Comparison of ENCODE assay signal across 8 mouse cellular contexts in the genomic region with DNA sequence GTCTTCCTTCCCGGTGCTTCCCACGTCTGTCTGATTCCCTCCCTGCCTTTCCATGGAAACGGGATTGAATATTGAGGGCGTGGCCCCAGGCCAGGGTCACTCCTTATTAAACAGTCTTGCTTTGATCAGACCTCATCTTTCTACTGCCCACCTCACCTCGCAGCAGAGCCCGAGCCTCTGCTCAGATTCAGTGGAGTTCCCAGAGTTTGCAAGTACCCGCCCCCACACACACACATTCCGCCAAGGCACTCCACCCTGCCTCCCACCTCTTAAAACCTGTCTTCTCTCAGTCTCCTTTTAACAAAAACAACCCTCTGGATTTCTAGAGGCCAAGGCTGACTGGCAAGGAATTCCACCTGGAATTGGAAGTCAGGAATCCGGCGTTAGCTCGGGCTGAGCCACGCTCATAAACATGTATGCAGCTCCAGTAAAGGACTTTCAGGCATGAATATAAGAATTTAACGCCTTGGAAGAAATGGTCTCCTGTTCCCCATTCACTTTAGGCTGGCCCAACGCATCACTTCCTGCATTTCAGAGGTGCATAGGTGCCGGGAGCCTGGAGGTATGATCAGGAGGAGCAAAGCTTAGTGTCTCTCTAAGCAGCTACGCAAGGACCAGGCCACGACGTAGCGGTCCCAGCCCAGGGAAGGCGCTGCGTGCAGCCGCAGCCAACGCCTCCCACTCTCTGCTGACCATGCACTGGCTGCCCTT. TPM values are rescaled to one million over a fixed set of nuclear protein-coding genes. Genes with fewer than 3 reads are reported as not detected.
DNase-seq lines count a peak whose midpoint lies in the region; ATAC-seq lines count a peak whose summit lies in the region.

No protein-coding gene starts in this region.

- no peaks in the 10 kb centered on the region for H3K9me3 ChIP-seq in lung, embryonic 16.5 days (ENCODE audit: control insufficient read depth, low read length)
- no peaks in the 10 kb centered on the region for H3K9me3 ChIP-seq in embryonic facial prominence, embryonic 14.5 days (ENCODE audit: control insufficient read depth, low read length)
- no peaks in the 10 kb centered on the region for H3K9me3 ChIP-seq in hindbrain, embryonic 14.5 days (ENCODE audit: control insufficient read depth, low read length)
- no peaks in the 10 kb centered on the region for H3K9me3 ChIP-seq in midbrain, embryonic 16.5 days (replicated peaks; ENCODE audit: control insufficient read depth, low read length, poor library complexity, severe bottlenecking)

- peak; percentile 31; the same call in 1 of the 2 replicates for ATAC-seq in lung, embryonic 16.5 days (ENCODE audit: low read depth)
- ATAC-seq in embryonic facial prominence, embryonic 14.5 days (ENCODE audit: low read depth) = no peak
- no peak for ATAC-seq in hindbrain, embryonic 14.5 days (ENCODE audit: low FRiP score)
- ATAC-seq in midbrain, embryonic 16.5 days = no peak

- H3K27me3 ChIP-seq in lung, embryonic 16.5 days (ENCODE audit: control insufficient read depth, insufficient read depth, low read depth, low read length) = peaks cover 66% of the 10 kb centered on the region
- peaks cover 65% of the 10 kb centered on the region for H3K27me3 ChIP-seq in embryonic facial prominence, embryonic 14.5 days (replicated peaks; ENCODE audit: control insufficient read depth, insufficient read depth, low read length)
- peaks cover 39% of the 10 kb centered on the region for H3K27me3 ChIP-seq in hindbrain, embryonic 14.5 days (ENCODE audit: control insufficient read depth, insufficient read depth, low read length)
- peaks cover 27% of the 10 kb centered on the region for H3K27me3 ChIP-seq in midbrain, embryonic 16.5 days (ENCODE audit: control insufficient read depth, insufficient read depth, low read depth, low read length)

- H3K9ac ChIP-seq in lung, embryonic 16.5 days (ENCODE audit: low read length) = no peak overlapping the region
- H3K9ac ChIP-seq in embryonic facial prominence, embryonic 14.5 days (ENCODE audit: low read depth, low read length) = no peak overlapping the region
- peak overlapping the region; percentile 35 for H3K9ac ChIP-seq in hindbrain, embryonic 14.5 days
- H3K9ac ChIP-seq in midbrain, embryonic 16.5 days (ENCODE audit: low read depth, low read length) = peak overlapping the region; percentile 65

- H3K4me2 ChIP-seq in lung, embryonic 16.5 days (ENCODE audit: low read depth, low read length) = peak overlapping the region; percentile 81
- peak overlapping the region; percentile 88 for H3K4me2 ChIP-seq in embryonic facial prominence, embryonic 14.5 days (ENCODE audit: low read depth, low read length)
- H3K4me2 ChIP-seq in hindbrain, embryonic 14.5 days (replicated peaks) = peak overlapping the region; percentile 73
- peak overlapping the region; percentile 89 for H3K4me2 ChIP-seq in midbrain, embryonic 16.5 days (ENCODE audit: low read length)

- 4% methylated on average over 23 of the region's 23 CpGs for WGBS in lung, embryonic 16.5 days
- WGBS in embryonic facial prominence, embryonic 14.5 days = 2% methylated on average over 23 of the region's 23 CpGs
- 5% methylated on average over 23 of the region's 23 CpGs for WGBS in hindbrain, embryonic 14.5 days
- 5% methylated on average over 23 of the region's 23 CpGs for WGBS in midbrain, embryonic 16.5 days

- H3K4me1 ChIP-seq in lung, embryonic 16.5 days (replicated peaks; ENCODE audit: control insufficient read depth, insufficient read depth, low read length) = peaks cover 17% of the 10 kb centered on the region
- peaks cover 7% of the 10 kb centered on the region; the same call in 1 of the 2 replicates for H3K4me1 ChIP-seq in embryonic facial prominence, embryonic 14.5 days (ENCODE audit: control insufficient read depth, insufficient read depth, low read length)
- peaks cover 63% of the 10 kb centered on the region for H3K4me1 ChIP-seq in hindbrain, embryonic 14.5 days (replicated peaks; ENCODE audit: control insufficient read depth, insufficient read depth, low read length)
- peaks cover 54% of the 10 kb centered on the region for H3K4me1 ChIP-seq in midbrain, embryonic 16.5 days (ENCODE audit: control insufficient read depth, insufficient read depth, low read length)

- no peak for DNase-seq in lung, postnatal 25 days (ENCODE audit: low spot score)
- no peak for DNase-seq in embryonic facial prominence, embryonic 14.5 days (ENCODE audit: low spot score)
- no peak for DNase-seq in hindbrain, embryonic 14.5 days (ENCODE audit: low spot score)
- DNase-seq in yolk sac, embryonic 10.5 days (ENCODE audit: low spot score) = no peak
- no peak for DNase-seq in frontal cortex, postnatal 14 days (ENCODE audit: low spot score in 2 of 2)
- DNase-seq in T-cell, adult 2 months (ENCODE audit: low spot score) = no peak

- H3K36me3 ChIP-seq in lung, embryonic 16.5 days (ENCODE audit: control insufficient read depth, insufficient read depth, low read length) = no peaks in the 10 kb centered on the region
- H3K36me3 ChIP-seq in embryonic facial prominence, embryonic 14.5 days (ENCODE audit: control insufficient read depth, insufficient read depth, low read length) = no peaks in the 10 kb centered on the region
- no peaks in the 10 kb centered on the region for H3K36me3 ChIP-seq in hindbrain, embryonic 14.5 days (replicated peaks; ENCODE audit: control insufficient read depth, insufficient read depth)
- no peaks in the 10 kb centered on the region for H3K36me3 ChIP-seq in midbrain, embryonic 16.5 days (ENCODE audit: control insufficient read depth, insufficient read depth, low read length)

- H3K27ac ChIP-seq in lung, embryonic 16.5 days (ENCODE audit: low read length) = no peak overlapping the region
- H3K27ac ChIP-seq in embryonic facial prominence, embryonic 14.5 days (replicated peaks; ENCODE audit: low read depth, low read length) = no peak overlapping the region
- H3K27ac ChIP-seq in hindbrain, embryonic 14.5 days = peak overlapping the region; percentile 88
- H3K27ac ChIP-seq in midbrain, embryonic 16.5 days (ENCODE audit: low read length) = peak overlapping the region; percentile 76

- peak overlapping the region; percentile 52 for H3K4me3 ChIP-seq in lung, embryonic 16.5 days (ENCODE audit: low read length)
- peak overlapping the region; percentile 43 for H3K4me3 ChIP-seq in embryonic facial prominence, embryonic 14.5 days (ENCODE audit: low read depth, low read length)
- H3K4me3 ChIP-seq in hindbrain, embryonic 14.5 days (replicated peaks; ENCODE audit: low read length) = peak overlapping the region; percentile 37
- peak overlapping the region; percentile 48 for H3K4me3 ChIP-seq in midbrain, embryonic 16.5 days (ENCODE audit: low read depth, low read length)

RNA-seq across cellular contexts. Expression of gene Rpp25, which starts 0.8 kb away (rescaled TPM):
- polyA plus RNA-seq in lung, embryonic 16.5 days (2015; fragmentation: Nextera tagmentation; extraction: Ambion mirVana) = 2.1 TPM in 2 replicates
- 0.86 and 1.4 TPM in 2 replicates for polyA plus RNA-seq in embryonic facial prominence, embryonic 14.5 days (2014; fragmentation: Nextera tagmentation; extraction: Ambion mirVana)
- 17.0 and 19.7 TPM in 2 replicates for polyA plus RNA-seq in hindbrain, embryonic 14.5 days (2014; fragmentation: Nextera tagmentation; extraction: Ambion mirVana)
- polyA plus RNA-seq in midbrain, embryonic 16.5 days (2015; fragmentation: Nextera tagmentation; extraction: Ambion mirVana) = 24.7 and 30.0 TPM in 2 replicates

RNA-seq across cellular contexts. Expression of gene Cox5a, which starts 18.0 kb away (rescaled TPM):
- 448 and 496 TPM in 2 replicates for polyA plus RNA-seq in lung, embryonic 16.5 days (2015; fragmentation: Nextera tagmentation; extraction: Ambion mirVana)
- 479 and 555 TPM in 2 replicates for polyA plus RNA-seq in embryonic facial prominence, embryonic 14.5 days (2014; fragmentation: Nextera tagmentation; extraction: Ambion mirVana)
- polyA plus RNA-seq in hindbrain, embryonic 14.5 days (2014; fragmentation: Nextera tagmentation; extraction: Ambion mirVana) = 956 and 1,017 TPM in 2 replicates
- polyA plus RNA-seq in midbrain, embryonic 16.5 days (2015; fragmentation: Nextera tagmentation; extraction: Ambion mirVana) = 818 and 833 TPM in 2 replicates

RNA-seq across cellular contexts. Expression of gene Fam219b, which starts 34.3 kb away (rescaled TPM):
- polyA plus RNA-seq in lung, embryonic 16.5 days (2015; fragmentation: Nextera tagmentation; extraction: Ambion mirVana) = 18.3 and 19.0 TPM in 2 replicates
- polyA plus RNA-seq in embryonic facial prominence, embryonic 14.5 days (2014; fragmentation: Nextera tagmentation; extraction: Ambion mirVana) = 21.1 and 24.2 TPM in 2 replicates
- 21.2 and 23.1 TPM in 2 replicates for polyA plus RNA-seq in hindbrain, embryonic 14.5 days (2014; fragmentation: Nextera tagmentation; extraction: Ambion mirVana)
- polyA plus RNA-seq in midbrain, embryonic 16.5 days (2015; fragmentation: Nextera tagmentation; extraction: Ambion mirVana) = 23.2 and 24.2 TPM in 2 replicates

RNA-seq across cellular contexts. Expression of gene Scamp5, which starts 35.2 kb away (rescaled TPM):
- 6.2 and 7.0 TPM in 2 replicates for polyA plus RNA-seq in lung, embryonic 16.5 days (2015; fragmentation: Nextera tagmentation; extraction: Ambion mirVana)
- 10.9 and 14.5 TPM in 2 replicates for polyA plus RNA-seq in embryonic facial prominence, embryonic 14.5 days (2014; fragmentation: Nextera tagmentation; extraction: Ambion mirVana)
- polyA plus RNA-seq in hindbrain, embryonic 14.5 days (2014; fragmentation: Nextera tagmentation; extraction: Ambion mirVana) = 90.0 and 108 TPM in 2 replicates
- polyA plus RNA-seq in midbrain, embryonic 16.5 days (2015; fragmentation: Nextera tagmentation; extraction: Ambion mirVana) = 168 and 191 TPM in 2 replicates

RNA-seq across cellular contexts. Expression of gene Mpi, which starts 49.5 kb away (rescaled TPM):
- 38.6 and 40.9 TPM in 2 replicates for polyA plus RNA-seq in lung, embryonic 16.5 days (2015; fragmentation: Nextera tagmentation; extraction: Ambion mirVana)
- polyA plus RNA-seq in embryonic facial prominence, embryonic 14.5 days (2014; fragmentation: Nextera tagmentation; extraction: Ambion mirVana) = 40.4 and 44.5 TPM in 2 replicates
- 54.7 and 60.0 TPM in 2 replicates for polyA plus RNA-seq in hindbrain, embryonic 14.5 days (2014; fragmentation: Nextera tagmentation; extraction: Ambion mirVana)
- 75.4 and 77.6 TPM in 2 replicates for polyA plus RNA-seq in midbrain, embryonic 16.5 days (2015; fragmentation: Nextera tagmentation; extraction: Ambion mirVana)

Comparison
In these comparisons a context has a peak if more than half of its experiments do, and no peak if none do; other contexts are left out.
1. H3K27ac ChIP-seq: peak in hindbrain, embryonic 14.5 days (single experiment) and midbrain, embryonic 16.5 days (single experiment); none in lung, embryonic 16.5 days (single experiment) and embryonic facial prominence, embryonic 14.5 days (single experiment).
2. H3K9ac ChIP-seq: peak in hindbrain, embryonic 14.5 days (single experiment) and midbrain, embryonic 16.5 days (single experiment); none in lung, embryonic 16.5 days (single experiment) and embryonic facial prominence, embryonic 14.5 days (single experiment).
3. Peak in every context shown above with its lines, with median percentiles within 50 percentile points of each other: H3K4me2 ChIP-seq and H3K4me3 ChIP-seq.